Mouse (Mus musculus): ENCODE results near the gene Lct. TPM values are rescaled to one million over a fixed set of nuclear protein-coding genes. Genes with fewer than 3 reads are reported as not detected.

The Lct gene
- total and polyA plus RNA-seq, 2 experiments from 2014 or later, result 0.35 to 0.86 TPM

DNA sequence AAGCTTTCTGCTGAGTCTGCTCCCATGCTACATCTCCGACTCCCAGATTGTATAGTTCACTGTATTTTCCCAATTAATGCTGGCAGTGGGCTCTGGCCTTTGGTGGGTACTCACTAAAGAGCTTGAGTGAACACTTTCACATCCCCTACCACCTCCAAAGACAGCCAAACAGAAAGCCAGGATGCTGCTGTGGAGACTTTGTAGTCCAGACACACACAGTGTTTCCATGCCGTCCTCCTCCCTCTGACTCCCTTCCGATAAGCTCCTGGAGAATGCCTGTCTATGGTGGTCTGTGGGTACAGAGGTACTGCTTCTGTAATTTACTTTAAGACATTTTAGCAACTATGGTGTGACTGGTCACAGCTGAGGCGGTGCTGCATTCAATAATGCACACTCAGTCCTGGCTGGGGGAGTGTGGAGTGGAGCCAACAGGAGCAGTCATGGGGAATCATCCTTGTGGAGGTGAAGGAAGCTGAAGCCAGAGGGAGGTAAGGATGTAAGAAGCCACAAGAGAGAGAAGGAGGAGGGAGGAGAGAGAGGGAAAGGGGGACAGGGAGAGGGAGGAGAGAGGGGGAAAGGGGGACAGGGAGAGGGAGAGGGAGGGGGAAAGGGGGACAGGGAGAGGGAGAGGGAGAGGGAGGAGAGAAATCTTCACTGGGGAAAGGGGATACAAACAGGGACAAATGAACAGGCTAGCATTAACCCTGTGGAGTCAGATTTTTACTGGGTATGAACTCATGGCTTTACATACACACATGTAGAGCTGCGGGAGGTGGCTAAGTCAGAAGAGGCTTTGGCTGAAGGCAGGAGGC lies 32.2 kb downstream of the Lct start:
- H3K9ac ChIP-seq, result no peak overlapping the region

DNA sequence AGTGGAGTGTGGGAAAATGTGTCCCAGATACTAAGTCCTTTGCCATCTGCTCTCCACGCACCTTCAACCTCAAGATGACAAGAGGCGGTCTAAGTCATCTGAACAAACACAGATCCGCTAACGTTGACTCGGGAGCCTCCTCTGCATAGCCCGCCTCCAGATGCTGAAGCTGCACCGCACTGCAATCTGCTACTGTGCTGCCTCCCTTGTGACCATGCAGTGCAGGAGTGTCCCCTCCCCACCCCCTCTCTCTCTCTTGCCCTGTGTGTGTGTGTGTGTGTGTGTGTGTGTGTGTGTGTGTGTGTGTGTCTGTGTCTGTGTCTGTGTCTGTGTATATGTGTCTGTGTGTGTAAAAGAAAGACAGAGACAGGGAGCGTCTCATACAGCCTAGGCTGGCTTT lies 32.8 kb downstream of the Lct start:
- no peak for ATAC-seq
- DNase-seq, result no peak
- Histone ChIP-seq H3K4me1 (ENCODE audit: insufficient read depth) (no peaks in the 10 kb centered on the region), H3K27ac (ENCODE audit: low read depth, low read length) (no peak overlapping the region), H3K9me3 (ENCODE audit: low read length) (no peaks in the 10 kb centered on the region), H3K36me3 (ENCODE audit: insufficient read depth) (no peaks in the 10 kb centered on the region), H3K27me3 (ENCODE audit: insufficient read depth, low read length) (no peaks in the 10 kb centered on the region), H3K9ac (no peak overlapping the region), H3K4me2 (ENCODE audit: low read depth) (no peak overlapping the region), H3K4me3 (ENCODE audit: low read depth, low read length) (no peak overlapping the region)
- no peak for TF ChIP-seq CTCF (IDR thresholded peaks at IDR 0.05; ENCODE audit: low read depth)
- 80% methylated on average over 8 of the region's 8 CpGs for WGBS

More for the DNA sequence above, 32.2 kb downstream of the Lct start:
- DNase-seq (no peak), ATAC-seq (peak; percentile 50)
- H3K4me2 ChIP-seq (ENCODE audit: low read depth), result no peak overlapping the region
- 55% methylated on average over 5 of the region's 5 CpGs for WGBS
- H3K4me3 ChIP-seq (ENCODE audit: low read depth, low read length), result no peak overlapping the region
- H3K4me1 ChIP-seq (ENCODE audit: insufficient read depth), result no peaks in the 10 kb centered on the region
- H3K27me3 ChIP-seq (ENCODE audit: insufficient read depth, low read length), result no peaks in the 10 kb centered on the region
- H3K27ac ChIP-seq (ENCODE audit: low read depth, low read length), result no peak overlapping the region
- no peak for TF ChIP-seq CTCF (IDR thresholded peaks at IDR 0.05; ENCODE audit: low read depth)
- no peaks in the 10 kb centered on the region for H3K36me3 ChIP-seq (ENCODE audit: insufficient read depth)
- H3K9me3 ChIP-seq (ENCODE audit: low read length), result no peaks in the 10 kb centered on the region

DNA sequence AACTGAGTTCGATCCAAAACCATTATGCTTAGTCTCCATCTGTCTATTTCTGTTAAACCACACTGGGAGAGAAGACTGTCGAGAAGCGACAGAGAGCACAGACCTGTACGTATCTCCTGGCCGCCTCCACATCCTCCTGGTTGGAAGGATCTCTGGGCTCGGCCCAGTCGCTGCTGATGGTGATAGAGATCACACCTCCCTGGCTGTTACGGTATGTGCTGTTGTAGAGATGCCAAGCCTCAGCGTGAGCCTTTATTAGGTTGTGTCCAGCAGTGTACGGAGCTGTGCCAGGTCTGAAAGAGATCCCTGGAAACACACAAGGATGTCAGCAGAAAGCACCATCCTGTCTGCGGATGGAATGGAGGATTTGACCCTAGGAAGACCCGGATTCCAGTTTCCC lies 34.6 kb downstream of the Lct start:
- Histone ChIP-seq H3K36me3 (ENCODE audit: insufficient read depth) (no peaks in the 10 kb centered on the region), H3K4me3 (ENCODE audit: low read depth, low read length) (no peak overlapping the region), H3K27ac (ENCODE audit: low read depth, low read length) (no peak overlapping the region), H3K9me3 (ENCODE audit: low read length) (no peaks in the 10 kb centered on the region), H3K4me1 (ENCODE audit: insufficient read depth) (no peaks in the 10 kb centered on the region), H3K4me2 (ENCODE audit: low read depth) (no peak overlapping the region), H3K27me3 (ENCODE audit: insufficient read depth, low read length) (no peaks in the 10 kb centered on the region), H3K9ac (no peak overlapping the region)
- 68% methylated on average over 12 of the region's 12 CpGs for WGBS
- no peak for ATAC-seq
- DNase-seq, result no peak
- TF ChIP-seq CTCF (IDR thresholded peaks at IDR 0.05; ENCODE audit: low read depth), result no peak

DNA sequence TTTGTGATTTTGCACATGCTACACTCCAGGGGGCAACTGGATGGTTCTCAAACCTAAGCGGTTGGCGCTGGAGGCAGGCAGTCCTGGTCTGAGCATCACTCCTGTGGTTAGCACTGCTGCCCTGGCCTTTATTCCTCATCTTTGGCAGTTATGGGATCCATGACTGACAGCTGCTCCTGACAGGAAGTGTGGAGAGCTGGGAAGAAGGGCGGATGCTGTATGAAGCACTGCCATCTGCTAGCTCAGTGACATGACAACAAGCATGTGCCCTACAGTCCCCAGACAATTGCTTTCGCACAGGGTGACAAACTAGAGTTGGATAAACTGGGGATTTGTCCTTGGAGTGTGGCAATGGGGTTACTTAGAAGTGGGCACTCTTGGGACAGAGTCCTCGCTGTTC lies 37.8 kb downstream of the Lct start:
- peak; percentile 74; the same call in 1 of the 2 replicates for ATAC-seq
- WGBS, result 78% methylated on average over 5 of the region's 5 CpGs
- no peak overlapping the region for H3K9ac ChIP-seq
- no peak overlapping the region for H3K4me2 ChIP-seq (ENCODE audit: low read depth)
- DNase-seq, result no peak
- no peak overlapping the region for H3K27ac ChIP-seq (ENCODE audit: low read depth, low read length)
- no peaks in the 10 kb centered on the region for H3K27me3 ChIP-seq (ENCODE audit: insufficient read depth, low read length)
- no peaks in the 10 kb centered on the region for H3K36me3 ChIP-seq (ENCODE audit: insufficient read depth)
- H3K4me1 ChIP-seq (ENCODE audit: insufficient read depth), result no peaks in the 10 kb centered on the region
- no peak overlapping the region for H3K4me3 ChIP-seq (ENCODE audit: low read depth, low read length)
- no peak for TF ChIP-seq CTCF (IDR thresholded peaks at IDR 0.05; ENCODE audit: low read depth)
- no peaks in the 10 kb centered on the region for H3K9me3 ChIP-seq (ENCODE audit: low read length)

DNA sequence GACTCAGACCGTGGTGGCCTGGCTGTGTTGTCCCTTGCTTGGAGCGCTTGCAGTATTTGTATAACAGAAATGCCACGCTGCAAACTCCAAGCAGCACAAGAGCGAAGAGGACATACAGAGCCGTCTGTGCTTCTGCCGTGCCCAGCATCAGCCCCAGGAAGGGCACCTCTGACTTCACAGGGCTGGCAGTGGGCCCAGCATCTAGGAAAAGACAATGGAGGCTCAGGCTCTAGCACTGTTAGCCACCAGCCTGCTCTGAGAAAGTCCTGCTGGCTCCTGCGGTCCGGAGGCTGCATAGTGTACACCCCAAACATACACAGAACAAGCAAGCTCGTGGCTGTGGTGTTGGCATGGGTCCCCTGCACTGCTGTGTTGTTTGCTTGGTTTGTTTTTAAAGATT lies 43.0 kb downstream of the Lct start:
- Histone ChIP-seq H3K9ac (no peak overlapping the region), H3K4me1 (ENCODE audit: insufficient read depth) (no peaks in the 10 kb centered on the region), H3K4me2 (ENCODE audit: low read depth) (no peak overlapping the region), H3K9me3 (ENCODE audit: low read length) (no peaks in the 10 kb centered on the region), H3K27me3 (ENCODE audit: insufficient read depth, low read length) (no peaks in the 10 kb centered on the region), H3K36me3 (ENCODE audit: insufficient read depth) (peaks cover 5% of the 10 kb centered on the region; the same call in 1 of the 2 replicates), H3K4me3 (ENCODE audit: low read depth, low read length) (no peak overlapping the region), H3K27ac (ENCODE audit: low read depth, low read length) (no peak overlapping the region)
- no peak for TF ChIP-seq CTCF (IDR thresholded peaks at IDR 0.05; ENCODE audit: low read depth)
- DNase-seq (no peak), ATAC-seq (no peak)
- WGBS, result 64% methylated on average over 9 of the region's 9 CpGs

DNA sequence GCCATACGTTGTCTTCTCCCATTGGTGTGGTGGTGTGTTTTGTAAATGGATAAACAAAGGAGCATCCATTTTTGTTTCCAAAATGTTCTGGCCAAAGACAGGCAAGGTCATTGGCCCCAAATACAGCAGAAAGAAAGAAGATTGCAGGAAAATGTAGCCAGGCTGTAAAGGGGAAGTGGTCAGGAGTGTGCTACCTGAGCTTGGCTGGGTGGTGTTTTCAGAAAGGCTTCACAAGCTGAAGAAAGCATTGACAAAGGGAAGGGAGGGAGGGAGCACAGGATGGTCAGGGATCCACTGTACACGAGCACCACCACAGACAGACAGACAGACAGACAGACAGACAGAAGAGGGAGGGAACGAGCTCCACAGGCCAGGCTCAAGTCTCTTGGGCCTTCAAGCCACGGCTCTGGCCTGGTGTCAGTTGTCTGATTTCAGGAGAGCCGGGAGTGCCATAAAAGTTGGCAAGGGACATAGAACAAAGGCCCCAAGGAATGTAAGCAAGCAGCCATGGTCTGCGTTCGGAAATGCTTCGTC lies 43.9 kb downstream of the Lct start:
- 90% methylated on average over 8 of the region's 8 CpGs for WGBS
- no peak for TF ChIP-seq CTCF (IDR thresholded peaks at IDR 0.05; ENCODE audit: low read depth)
- no peaks in the 10 kb centered on the region for H3K27me3 ChIP-seq (ENCODE audit: insufficient read depth, low read length)

DNA sequence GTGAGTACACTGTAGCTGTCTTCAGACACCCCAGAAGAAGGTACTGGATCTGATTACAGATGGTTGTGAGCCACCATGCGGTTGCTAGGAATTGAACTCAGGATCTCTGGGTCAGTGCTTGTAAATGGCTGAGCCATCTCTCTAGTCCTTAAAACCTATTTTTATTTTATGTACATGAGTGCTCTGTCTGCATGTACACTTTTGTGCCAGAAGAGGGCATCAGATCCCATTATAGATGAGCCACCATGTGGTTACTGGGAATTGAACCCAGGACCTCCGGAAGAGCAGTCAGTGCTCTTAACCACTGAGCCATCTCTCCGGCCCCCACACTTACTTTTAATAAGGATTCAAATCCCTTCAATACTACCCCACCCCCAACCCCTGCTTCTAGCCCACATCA lies 45.2 kb downstream of the Lct start:
- Histone ChIP-seq H3K9ac (no peak overlapping the region), H3K36me3 (ENCODE audit: insufficient read depth) (peaks cover 22% of the 10 kb centered on the region), H3K4me2 (ENCODE audit: low read depth) (no peak overlapping the region), H3K4me3 (ENCODE audit: low read depth, low read length) (no peak overlapping the region), H3K9me3 (ENCODE audit: low read length) (no peaks in the 10 kb centered on the region), H3K4me1 (ENCODE audit: insufficient read depth) (no peaks in the 10 kb centered on the region), H3K27me3 (ENCODE audit: insufficient read depth, low read length) (no peaks in the 10 kb centered on the region), H3K27ac (ENCODE audit: low read depth, low read length) (no peak overlapping the region)
- 95% methylated on average over 3 of the region's 3 CpGs for WGBS
- 0 out of 2 replicates have a peak, but pooled peaks have one; percentile 16 for TF ChIP-seq CTCF (IDR thresholded peaks at IDR 0.05; ENCODE audit: low read depth)
- ATAC-seq (no peak), DNase-seq (no peak)

More for the DNA sequence above, 43.9 kb downstream of the Lct start:
- Histone ChIP-seq H3K4me3 (ENCODE audit: low read depth, low read length) (no peak overlapping the region), H3K4me1 (ENCODE audit: insufficient read depth) (no peaks in the 10 kb centered on the region), H3K9ac (no peak overlapping the region), H3K9me3 (ENCODE audit: low read length) (no peaks in the 10 kb centered on the region), H3K4me2 (ENCODE audit: low read depth) (no peak overlapping the region), H3K36me3 (ENCODE audit: insufficient read depth) (peaks cover 13% of the 10 kb centered on the region), H3K27ac (ENCODE audit: low read depth, low read length) (no peak overlapping the region)
- DNase-seq (no peak), ATAC-seq (no peak)
